Mouse (Mus musculus): ENCODE measurements around the gene Msln. TPM values are rescaled to one million over a fixed set of nuclear protein-coding genes. Genes with fewer than 3 reads are reported as not detected.

The Msln gene
- polyA plus RNA-seq, 1 experiment from 2014 or later, result 0.48 TPM

Small RNA genes lying within 50 kb of the gene (microRNA-seq; reads per million reads assigned to microRNA genes)
- gene Gm25083, result not detected
- not detected for gene Mir6966

Other genes with a start within 250 kb of the Msln start
- 17.6 and 20.8 TPM in 2 replicates for gene Sox8, start 183.7 kb downstream of the Msln start, polyA plus RNA-seq (2014; fragmentation: Nextera tagmentation; extraction: Ambion mirVana)
- gene Lmf1, start 175.3 kb downstream of the Msln start, polyA plus RNA-seq (2014; fragmentation: Nextera tagmentation; extraction: Ambion mirVana), result 18.8 and 19.1 TPM in 2 replicates
- gene Gng13, start 37.2 kb downstream of the Msln start, polyA plus RNA-seq (2014; fragmentation: Nextera tagmentation; extraction: Ambion mirVana), result 2.7 and 7.8 TPM in 2 replicates
- gene Chtf18, start 27.0 kb downstream of the Msln start, polyA plus RNA-seq (2014; fragmentation: Nextera tagmentation; extraction: Ambion mirVana), result 7.1 and 8.6 TPM in 2 replicates
- 26.6 and 28.9 TPM in 2 replicates for gene Rpusd1, start 26.7 kb downstream of the Msln start, polyA plus RNA-seq (2014; fragmentation: Nextera tagmentation; extraction: Ambion mirVana)
- gene Mslnl, start 18.3 kb downstream of the Msln start, polyA plus RNA-seq (2014; fragmentation: Nextera tagmentation; extraction: Ambion mirVana), result not detected in 2 replicates
- 30.2 and 32.0 TPM in 2 replicates for gene Narfl, start 19.4 kb upstream of the Msln start, polyA plus RNA-seq (2014; fragmentation: Nextera tagmentation; extraction: Ambion mirVana)
- 106 and 130 TPM in 2 replicates for gene Haghl, start 31.3 kb upstream of the Msln start, polyA plus RNA-seq (2014; fragmentation: Nextera tagmentation; extraction: Ambion mirVana)
- gene Ccdc78, start 32.2 kb upstream of the Msln start, polyA plus RNA-seq (2014; fragmentation: Nextera tagmentation; extraction: Ambion mirVana), result 0.14 TPM in 1 of 2 replicates, not detected in the other
- gene Fam173a, start 38.5 kb upstream of the Msln start, polyA plus RNA-seq (2014; fragmentation: Nextera tagmentation; extraction: Ambion mirVana), result 72.6 and 82.3 TPM in 2 replicates
- 0.57 and 0.88 TPM in 2 replicates for gene AC134908.4, start 41.3 kb upstream of the Msln start, polyA plus RNA-seq (2014; fragmentation: Nextera tagmentation; extraction: Ambion mirVana)
- gene Metrn, start 42.8 kb upstream of the Msln start, polyA plus RNA-seq (2014; fragmentation: Nextera tagmentation; extraction: Ambion mirVana), result 8.4 and 9.8 TPM in 2 replicates
- gene Fbxl16, start 54.7 kb upstream of the Msln start, polyA plus RNA-seq (2014; fragmentation: Nextera tagmentation; extraction: Ambion mirVana), result 14.0 and 17.6 TPM in 2 replicates
- 33.3 and 37.4 TPM in 2 replicates for gene Wdr24, start 69.2 kb upstream of the Msln start, polyA plus RNA-seq (2014; fragmentation: Nextera tagmentation; extraction: Ambion mirVana)
- 56.6 and 56.9 TPM in 2 replicates for gene Jmjd8, start 74.5 kb upstream of the Msln start, polyA plus RNA-seq (2014; fragmentation: Nextera tagmentation; extraction: Ambion mirVana)
- gene Stub1, start 79.0 kb upstream of the Msln start, polyA plus RNA-seq (2014; fragmentation: Nextera tagmentation; extraction: Ambion mirVana), result 315 and 322 TPM in 2 replicates
- gene Rhbdl1, start 82.9 kb upstream of the Msln start, polyA plus RNA-seq (2014; fragmentation: Nextera tagmentation; extraction: Ambion mirVana), result 33.6 and 35.4 TPM in 2 replicates
- 5.1 and 6.2 TPM in 2 replicates for gene Gm20683, start 87.4 kb upstream of the Msln start, polyA plus RNA-seq (2014; fragmentation: Nextera tagmentation; extraction: Ambion mirVana)
- gene Rhot2, start 90.5 kb upstream of the Msln start, polyA plus RNA-seq (2014; fragmentation: Nextera tagmentation; extraction: Ambion mirVana), result 9.6 and 11.3 TPM in 2 replicates
- gene Wdr90, start 107.1 kb upstream of the Msln start, polyA plus RNA-seq (2014; fragmentation: Nextera tagmentation; extraction: Ambion mirVana), result 11.6 and 12.2 TPM in 2 replicates
- gene Mcrip2, start 114.4 kb upstream of the Msln start, polyA plus RNA-seq (2014; fragmentation: Nextera tagmentation; extraction: Ambion mirVana), result 15.9 and 17.0 TPM in 2 replicates
- 60.5 and 66.0 TPM in 2 replicates for gene Mettl26, start 120.7 kb upstream of the Msln start, polyA plus RNA-seq (2014; fragmentation: Nextera tagmentation; extraction: Ambion mirVana)
- gene Wfikkn1, start 126.5 kb upstream of the Msln start, polyA plus RNA-seq (2014; fragmentation: Nextera tagmentation; extraction: Ambion mirVana), result 0.36 and 0.47 TPM in 2 replicates
- gene Rab40c, start 165.3 kb upstream of the Msln start, polyA plus RNA-seq (2014; fragmentation: Nextera tagmentation; extraction: Ambion mirVana), result 31.6 and 33.3 TPM in 2 replicates
- gene Pigq, start 190.6 kb upstream of the Msln start, polyA plus RNA-seq (2014; fragmentation: Nextera tagmentation; extraction: Ambion mirVana), result 49.5 and 52.6 TPM in 2 replicates
- gene Nhlrc4, start 190.6 kb upstream of the Msln start, polyA plus RNA-seq (2014; fragmentation: Nextera tagmentation; extraction: Ambion mirVana), result not detected in 2 replicates
- gene A930017K11Rik, start 198.2 kb upstream of the Msln start, polyA plus RNA-seq (2014; fragmentation: Nextera tagmentation; extraction: Ambion mirVana), result 0.18 TPM in 1 of 2 replicates, not detected in the other
- 17.0 and 20.3 TPM in 2 replicates for gene Capn15, start 231.4 kb upstream of the Msln start, polyA plus RNA-seq (2014; fragmentation: Nextera tagmentation; extraction: Ambion mirVana)